22 mouse cellular contexts compared by ENCODE assay signal in genomic region chr1:78198319-78198940, GRCm38 (mm10). TPM values are rescaled to one million over a fixed set of nuclear protein-coding genes. Genes with fewer than 3 reads are reported as not detected.
DNase-seq lines count a peak whose midpoint lies in the region; ATAC-seq and TF ChIP-seq lines count a peak whose summit lies in the region.
"Had no signal": no experiment of that assay in that cellular context is flagged by ENCODE, and none has a peak within 500 bp of the region (broad histone marks: within the 10 kb centered on the region; RNA-seq: fewer than 3 reads in every experiment).

No protein-coding gene starts in this region.

- H3K27me3 ChIP-seq in midbrain, embryonic 11.5 days (ENCODE audit: control insufficient read depth, insufficient read depth, low read length) = peaks cover 67% of the 10 kb centered on the region
- peaks cover 55% of the 10 kb centered on the region for H3K27me3 ChIP-seq in midbrain, postnatal 0 days (ENCODE audit: insufficient read depth, low read length)
- peaks cover 81% of the 10 kb centered on the region for H3K27me3 ChIP-seq in embryonic facial prominence, embryonic 14.5 days (replicated peaks; ENCODE audit: control insufficient read depth, insufficient read depth, low read length)
- H3K27me3 ChIP-seq in hindbrain, postnatal 0 days (ENCODE audit: insufficient read depth, low read length) = peaks cover 34% of the 10 kb centered on the region
- peaks cover 96% of the 10 kb centered on the region for H3K27me3 ChIP-seq in kidney, embryonic 14.5 days (ENCODE audit: control insufficient read depth, insufficient read depth, low read length)

- no peaks in the 10 kb centered on the region for H3K36me3 ChIP-seq in midbrain, embryonic 11.5 days (ENCODE audit: control insufficient read depth, insufficient read depth, low read length)
- H3K36me3 ChIP-seq in midbrain, postnatal 0 days (ENCODE audit: insufficient read depth, low read length) = no peaks in the 10 kb centered on the region
- H3K36me3 ChIP-seq in embryonic facial prominence, embryonic 14.5 days (ENCODE audit: control insufficient read depth, insufficient read depth, low read length) = 0 out of 2 replicates have a peak, but pooled peaks cover 4% of the 10 kb centered on the region
- H3K36me3 ChIP-seq in hindbrain, postnatal 0 days (ENCODE audit: insufficient read depth, low read length) = no peaks in the 10 kb centered on the region
- H3K36me3 ChIP-seq in kidney, embryonic 14.5 days (ENCODE audit: control insufficient read depth, insufficient read depth, low read length) = no peaks in the 10 kb centered on the region
- H3K36me3 ChIP-seq: heart, embryonic 10.5 days had no signal

- peak; percentile 95 for DNase-seq in midbrain, embryonic 11.5 days (ENCODE audit: low spot score, missing footprints)
- DNase-seq in midbrain, postnatal 0 days (ENCODE audit: low spot score) = no peak
- DNase-seq in embryonic facial prominence, embryonic 14.5 days (ENCODE audit: low spot score) = no peak
- peak; percentile 48 for DNase-seq in hindbrain, postnatal 0 days (ENCODE audit: low spot score)
- DNase-seq in layer of hippocampus, adult 11-12 months (ENCODE audit: low spot score) = no peak
- DNase-seq in right cerebral cortex, postnatal 14 days = no peak
- DNase-seq: cerebellum, adult 11 months; cerebellum, postnatal 36 days; gastrocnemius, postnatal 25 days; heart, postnatal 36 days; kidney, postnatal 25 days; lung, postnatal 10 days; spleen, adult 18-20 months; thymus, postnatal 14 days had no signal

- H3K4me2 ChIP-seq in midbrain, embryonic 11.5 days = peak overlapping the region; percentile 72
- H3K4me2 ChIP-seq in midbrain, postnatal 0 days (ENCODE audit: low read depth, low read length, poor library complexity, severe bottlenecking) = no peak overlapping the region
- peak overlapping the region; percentile 82 for H3K4me2 ChIP-seq in embryonic facial prominence, embryonic 14.5 days (ENCODE audit: low read depth, low read length)
- H3K4me2 ChIP-seq in hindbrain, postnatal 0 days (ENCODE audit: low read depth, low read length) = peak overlapping the region; percentile 58
- no peak overlapping the region for H3K4me2 ChIP-seq in kidney, embryonic 14.5 days (replicated peaks; ENCODE audit: low read depth, low read length)

- H3K9ac ChIP-seq in midbrain, embryonic 11.5 days (ENCODE audit: low read length) = peak overlapping the region; percentile 14; the same call in 1 of the 2 replicates
- H3K9ac ChIP-seq in midbrain, postnatal 0 days (replicated peaks; ENCODE audit: low read length, poor library complexity, severe bottlenecking) = no peak overlapping the region
- peak overlapping the region; percentile 8; the same call in 1 of the 2 replicates for H3K9ac ChIP-seq in embryonic facial prominence, embryonic 14.5 days (ENCODE audit: low read depth, low read length)
- no peak overlapping the region for H3K9ac ChIP-seq in hindbrain, postnatal 0 days (replicated peaks; ENCODE audit: low read length)
- H3K9ac ChIP-seq in kidney, embryonic 14.5 days (ENCODE audit: low read depth, low read length) = no peak overlapping the region
- H3K9ac ChIP-seq: liver, embryonic 14.5 days had no signal

- peaks cover 23% of the 10 kb centered on the region for H3K4me1 ChIP-seq in midbrain, embryonic 11.5 days (ENCODE audit: control insufficient read depth, insufficient read depth, low read length)
- no peaks in the 10 kb centered on the region for H3K4me1 ChIP-seq in midbrain, postnatal 0 days (ENCODE audit: insufficient read depth, low read length)
- H3K4me1 ChIP-seq in embryonic facial prominence, embryonic 14.5 days (ENCODE audit: control insufficient read depth, insufficient read depth, low read length) = peaks cover 5% of the 10 kb centered on the region; the same call in 1 of the 2 replicates
- no peaks in the 10 kb centered on the region for H3K4me1 ChIP-seq in hindbrain, postnatal 0 days (ENCODE audit: insufficient read depth, low read length)
- H3K4me1 ChIP-seq in kidney, embryonic 14.5 days (ENCODE audit: control insufficient read depth, insufficient read depth, low read length) = 0 out of 2 replicates have a peak, but pooled peaks cover 7% of the 10 kb centered on the region

- no peak for TF ChIP-seq CTCF in midbrain, postnatal 0 days (IDR thresholded peaks at IDR 0.05)
- TF ChIP-seq CTCF in hindbrain, postnatal 0 days (IDR thresholded peaks at IDR 0.05; ENCODE audit: low read depth) = no peak

- peak overlapping the region; percentile 58; the same call in 1 of the 2 replicates for H3K27ac ChIP-seq in midbrain, embryonic 11.5 days (ENCODE audit: low read depth, low read length)
- H3K27ac ChIP-seq in midbrain, postnatal 0 days (ENCODE audit: low read depth, low read length) = no peak overlapping the region
- H3K27ac ChIP-seq in embryonic facial prominence, embryonic 14.5 days (replicated peaks; ENCODE audit: low read depth, low read length) = no peak overlapping the region; the same call in 1 of the 2 replicates
- H3K27ac ChIP-seq in hindbrain, postnatal 0 days = peak overlapping the region; percentile 75; the same call in 1 of the 2 replicates
- H3K27ac ChIP-seq in kidney, embryonic 14.5 days (ENCODE audit: low read depth, low read length) = no peak overlapping the region
- H3K27ac ChIP-seq: heart, embryonic 10.5 days; liver, embryonic 14.5 days had no signal

- H3K9me3 ChIP-seq in midbrain, embryonic 11.5 days (ENCODE audit: control insufficient read depth, low read length) = no peaks in the 10 kb centered on the region
- no peaks in the 10 kb centered on the region for H3K9me3 ChIP-seq in midbrain, postnatal 0 days (ENCODE audit: low read length)
- H3K9me3 ChIP-seq in embryonic facial prominence, embryonic 14.5 days (ENCODE audit: control insufficient read depth, low read length) = no peaks in the 10 kb centered on the region
- H3K9me3 ChIP-seq in hindbrain, postnatal 0 days (ENCODE audit: low read length) = no peaks in the 10 kb centered on the region
- H3K9me3 ChIP-seq in kidney, embryonic 14.5 days (ENCODE audit: control insufficient read depth, low read length) = no peaks in the 10 kb centered on the region
- H3K9me3 ChIP-seq: heart, embryonic 10.5 days had no signal

- peak overlapping the region; percentile 71 for H3K4me3 ChIP-seq in midbrain, embryonic 11.5 days (ENCODE audit: low read depth, low read length)
- no peak overlapping the region for H3K4me3 ChIP-seq in midbrain, postnatal 0 days (ENCODE audit: low read depth, low read length)
- H3K4me3 ChIP-seq in embryonic facial prominence, embryonic 14.5 days (ENCODE audit: low read depth, low read length) = peak overlapping the region; percentile 62
- no peak overlapping the region for H3K4me3 ChIP-seq in hindbrain, postnatal 0 days (ENCODE audit: low read length)
- H3K4me3 ChIP-seq in kidney, embryonic 14.5 days (ENCODE audit: low read length) = no peak overlapping the region
- H3K4me3 ChIP-seq: heart, embryonic 10.5 days had no signal

- peak; percentile 59 for ATAC-seq in midbrain, embryonic 11.5 days (ENCODE audit: low FRiP score)
- no peak for ATAC-seq in midbrain, postnatal 0 days (ENCODE audit: low FRiP score)
- ATAC-seq in embryonic facial prominence, embryonic 14.5 days (ENCODE audit: low read depth) = no peak
- ATAC-seq in hindbrain, postnatal 0 days = no peak
- ATAC-seq in kidney, embryonic 14.5 days (ENCODE audit: low FRiP score, low TSS enrichment) = no peak
- ATAC-seq: intestine, postnatal 0 days; Patski had no signal

- WGBS in midbrain, embryonic 11.5 days = 2% methylated on average over 9 of the region's 9 CpGs
- 10% methylated on average over 9 of the region's 9 CpGs for WGBS in midbrain, postnatal 0 days
- WGBS in embryonic facial prominence, embryonic 14.5 days = 10% methylated on average over 9 of the region's 9 CpGs
- 7% methylated on average over 9 of the region's 9 CpGs for WGBS in hindbrain, postnatal 0 days
- under 1% methylated on average over 9 of the region's 9 CpGs for WGBS in kidney, embryonic 14.5 days

RNA-seq across cellular contexts. Expression of gene Pax3, which starts 1.5 kb away (rescaled TPM):
- 38.1 and 41.5 TPM in 2 replicates for polyA plus RNA-seq in midbrain, embryonic 11.5 days (2014; fragmentation: Nextera tagmentation; extraction: Ambion mirVana)
- 5.3 and 5.8 TPM in 2 replicates for total RNA-seq in midbrain, postnatal 0 days (2014; rRNA removed)
- polyA plus RNA-seq in midbrain, postnatal 0 days (2015; fragmentation: Nextera tagmentation; extraction: Ambion mirVana) = 4.4 and 4.5 TPM in 2 replicates
- 9.4 and 12.4 TPM in 2 replicates for polyA plus RNA-seq in embryonic facial prominence, embryonic 14.5 days (2014; fragmentation: Nextera tagmentation; extraction: Ambion mirVana)
- 8.0 and 11.9 TPM in 2 replicates for total RNA-seq in hindbrain, postnatal 0 days (2014; rRNA removed)
- 14.0 and 14.5 TPM in 2 replicates for polyA plus RNA-seq in hindbrain, postnatal 0 days (2015; fragmentation: Nextera tagmentation; extraction: Ambion mirVana)
- 0.14 TPM in 2 replicates for polyA plus RNA-seq in kidney, embryonic 14.5 days (2014; fragmentation: Nextera tagmentation; extraction: Ambion mirVana)
- total RNA-seq: heart, postnatal 36 days; layer of hippocampus, postnatal 14 days; megakaryocyte-erythroid progenitor cell, adult 5-6 weeks had no signal
- polyA plus RNA-seq: frontal cortex, adult 2 months; intestine, postnatal 0 days; liver, embryonic 14.5 days had no signal

Comparison
In these comparisons a context has a peak if more than half of its experiments do, and no peak if none do; other contexts are left out.
1. DNase-seq: peak in midbrain, embryonic 11.5 days (single experiment) and hindbrain, postnatal 0 days (single experiment); none in midbrain, postnatal 0 days (single experiment), embryonic facial prominence, embryonic 14.5 days (single experiment), layer of hippocampus, adult 11-12 months (single experiment) and right cerebral cortex, postnatal 14 days (single experiment).
2. H3K27ac ChIP-seq: peak in midbrain, embryonic 11.5 days (single experiment) and hindbrain, postnatal 0 days (single experiment); none in midbrain, postnatal 0 days (single experiment), embryonic facial prominence, embryonic 14.5 days (single experiment) and kidney, embryonic 14.5 days (single experiment).
3. H3K4me2 ChIP-seq: peak in midbrain, embryonic 11.5 days (single experiment), embryonic facial prominence, embryonic 14.5 days (single experiment) and hindbrain, postnatal 0 days (single experiment); none in midbrain, postnatal 0 days (single experiment) and kidney, embryonic 14.5 days (single experiment).
4. H3K4me3 ChIP-seq: peak in midbrain, embryonic 11.5 days (single experiment) and embryonic facial prominence, embryonic 14.5 days (single experiment); none in midbrain, postnatal 0 days (single experiment), hindbrain, postnatal 0 days (single experiment) and kidney, embryonic 14.5 days (single experiment).
5. H3K9ac ChIP-seq: peak in midbrain, embryonic 11.5 days (single experiment) and embryonic facial prominence, embryonic 14.5 days (single experiment); none in midbrain, postnatal 0 days (single experiment), hindbrain, postnatal 0 days (single experiment) and kidney, embryonic 14.5 days (single experiment).